Mouse (Mus musculus): ENCODE measurements at regions not wholly inside any gene's neighbourhood (a gene's known extent, or its start where the extent isn't known, plus 50 kb on each side); places are given as distances from the start of the nearest gene placed in this dataset.

GRCm38 (mm10) chr2:33996331-33996730 is 108.6 kb upstream of the Mvb12b start:
- TF ChIP-seq CTCF (IDR thresholded peaks at IDR 0.05; ENCODE audit: low read depth, low read length) = no peak
- TF ChIP-seq POLR2A (IDR thresholded peaks at IDR 0.05; ENCODE audit: borderline replicate concordance, low read depth, low read length) = no peak
